Mouse (Mus musculus) midbrain, postnatal 0 days (tissue): ENCODE results near the gene 5730596B20Rik. TPM values are rescaled to one million over a fixed set of nuclear protein-coding genes. Genes with fewer than 3 reads are reported as not detected.

Experiments
- ATAC-seq: fragments of 200-750 bp; cut with Nextera tagmentation; 2 replicates; pipeline ENCODE4 v1.8.0; 2017; ENCODE audit warnings: moderate number of reproducible peaks, mild to moderate bottlenecking, moderate TSS enrichment, moderate library complexity; ENCODE audit not compliant: low FRiP score
- DNase-seq: peaks from one replicate; pipeline ENCODE4 v3.0.0-alpha.2; 2015; ENCODE audit warnings: low spot score
- H3K27ac ChIP-seq: fragments of 300-500 bp; sonication (generic); 2 replicates; pipeline ENCODE4 v1.5.1; 2014; ENCODE audit warnings: low read depth, mild to moderate bottlenecking, low read length, mixed read lengths
- H3K27me3 ChIP-seq: fragments of 300-500 bp; sonication (generic); 2 replicates; pipeline ENCODE4 v1.6.1; 2014; ENCODE audit warnings: low read length, control low read depth, mixed read lengths; ENCODE audit not compliant: insufficient read depth
- H3K36me3 ChIP-seq: fragments of 300-500 bp; sonication (generic); 2 replicates; pipeline ENCODE4 v1.6.1; 2014; ENCODE audit warnings: low read length, control low read depth, mixed read lengths; ENCODE audit not compliant: insufficient read depth
- H3K4me1 ChIP-seq: fragments of 300-500 bp; sonication (generic); 2 replicates; pipeline ENCODE4 v1.6.1; 2014; ENCODE audit warnings: mild to moderate bottlenecking, control low read depth, antibody characterized with exemption, low read length, mixed read lengths; ENCODE audit not compliant: insufficient read depth
- H3K4me2 ChIP-seq: fragments of 300-500 bp; sonication (generic); 2 replicates; pipeline ENCODE4 v1.6.1; 2014; ENCODE audit warnings: low read depth, mild to moderate bottlenecking, low read length, mixed read lengths; ENCODE audit not compliant: poor library complexity, severe bottlenecking
- H3K4me3 ChIP-seq: fragments of 300-500 bp; sonication (generic); 2 replicates; pipeline ENCODE4 v1.5.1; 2014; ENCODE audit warnings: low read depth, mild to moderate bottlenecking, low read length, moderate library complexity
- H3K9ac ChIP-seq: fragments of 300-500 bp; sonication (generic); replicated peaks from 2 replicates; pipeline ENCODE4 v1.6.1; 2014; ENCODE audit warnings: mild to moderate bottlenecking, low read length, moderate library complexity, mixed read lengths; ENCODE audit not compliant: poor library complexity, severe bottlenecking
- H3K9me3 ChIP-seq: fragments of 300-500 bp; sonication (generic); 2 replicates; pipeline ENCODE4 v1.6.1; 2016; ENCODE audit warnings: low read length, control low read depth
- CTCF ChIP-seq: IDR thresholded peaks from 2 replicates; pipeline ENCODE4 v1.5.1; 2016; ENCODE audit warnings: antibody characterized with exemption, mild to moderate bottlenecking
- WGBS: fragments of 180-500 bp; shearing (Covaris S2); extraction: QIAGEN DNeasy Blood & Tissue Kit; methylation state at CpG from one replicate; pipeline ENCODE4 v1.1.7; 2014; 5-methylcytosine and 5-hydroxymethylcytosine counted together
- polyA plus RNA-seq: library from polyadenylated mRNA; unstranded; fragments of >200 nt; fragmentation: Nextera tagmentation; extraction: Ambion mirVana; gene quantifications from 2 replicates; pipeline ENCODE4 v1.2.1, GENCODE M21; 2015
- total RNA-seq: library from RNA; depleted of rRNA; stranded (reverse); fragments of >200 nt; gene quantifications from 2 replicates; pipeline ENCODE4 v1.2.3, GENCODE M21; 2014

5730596B20Rik gene
- total and polyA plus RNA-seq, 2 experiments from 2014 or later: not detected

GRCm38 (mm10) chr6:52157466-52158275, 19.6 kb upstream of the 5730596B20Rik start:
- H3K27ac ChIP-seq: no peak overlapping the region
- peaks cover 86% of the 10 kb centered on the region for H3K27me3 ChIP-seq
- DNase-seq (no peak), ATAC-seq (peak; percentile 47; the same call in 1 of the 2 replicates)
- H3K9ac ChIP-seq: no peak overlapping the region
- peak overlapping the region; percentile 39 for H3K4me3 ChIP-seq
- H3K4me1 ChIP-seq: peaks cover 5% of the 10 kb centered on the region; the same call in 1 of the 2 replicates
- no peaks in the 10 kb centered on the region for H3K9me3 ChIP-seq
- no peaks in the 10 kb centered on the region for H3K36me3 ChIP-seq
- TF ChIP-seq CTCF: no peak
- H3K4me2 ChIP-seq: peak overlapping the region; percentile 75
- 2% methylated on average over 31 of the region's 32 CpGs for WGBS

- no peak within 1 kb of the TSS for H3K27ac ChIP-seq
Measured at GRCm38 (mm10) chr6:52158276-52159051, 18.8 kb upstream of the 5730596B20Rik start, which contains the start of gene Hoxa1. TSS of gene Hoxa1 (minus strand) at chr6:52158317.

GRCm38 (mm10) chr6:52159164-52159761, 18.0 kb upstream of the 5730596B20Rik start:
- WGBS: 4% methylated on average over 12 of the region's 12 CpGs
- H3K4me1 ChIP-seq: peaks cover 5% of the 10 kb centered on the region; the same call in 1 of the 2 replicates
- no peak overlapping the region for H3K27ac ChIP-seq
- H3K4me2 ChIP-seq: peak overlapping the region; percentile 75; the same call in 1 of the 2 replicates
- DNase-seq (no peak), ATAC-seq (peak; percentile 41)
- H3K36me3 ChIP-seq: no peaks in the 10 kb centered on the region
- peak overlapping the region; percentile 39; the same call in 1 of the 2 replicates for H3K4me3 ChIP-seq
- H3K9ac ChIP-seq: no peak overlapping the region
- peaks cover 86% of the 10 kb centered on the region for H3K27me3 ChIP-seq
- TF ChIP-seq CTCF: no peak
- H3K9me3 ChIP-seq: no peaks in the 10 kb centered on the region

More at GRCm38 (mm10) chr6:52158276-52159051, 18.8 kb upstream of the 5730596B20Rik start, which contains the start of gene Hoxa1:
- Histone ChIP-seq H3K4me2 (peak within 1 kb of the TSS; percentile 75), H3K4me1 (peaks cover 5% of the 10 kb centered on the region; the same call in 1 of the 2 replicates), H3K9me3 (no peaks in the 10 kb centered on the region), H3K36me3 (no peaks in the 10 kb centered on the region), H3K27me3 (peaks cover 86% of the 10 kb centered on the region), H3K9ac (no peak within 1 kb of the TSS), H3K4me3 (peak within 1 kb of the TSS; percentile 39)
- WGBS: 1% methylated on average over 48 of the region's 55 CpGs
- ATAC-seq (peak; percentile 34), DNase-seq (peak; percentile 86)
- no peak for TF ChIP-seq CTCF

GRCm38 (mm10) chr6:52159979-52160378, 17.3 kb upstream of the 5730596B20Rik start:
- Histone ChIP-seq H3K4me2 (no peak overlapping the region), H3K4me3 (no peak overlapping the region), H3K9me3 (no peaks in the 10 kb centered on the region), H3K27me3 (peaks cover 82% of the 10 kb centered on the region), H3K27ac (no peak overlapping the region), H3K9ac (no peak overlapping the region), H3K36me3 (no peaks in the 10 kb centered on the region), H3K4me1 (peaks cover 5% of the 10 kb centered on the region; the same call in 1 of the 2 replicates)
- no peak for ATAC-seq
- no peak for TF ChIP-seq CTCF
- 7% methylated on average over 8 of the region's 9 CpGs for WGBS
- DNase-seq: no peak

GRCm38 (mm10) chr6:52160511-52161335, 16.6 kb upstream of the 5730596B20Rik start:
- no peak overlapping the region for H3K4me3 ChIP-seq
- peaks cover 5% of the 10 kb centered on the region; the same call in 1 of the 2 replicates for H3K4me1 ChIP-seq
- H3K9ac ChIP-seq: no peak overlapping the region
- no peaks in the 10 kb centered on the region for H3K9me3 ChIP-seq
- H3K36me3 ChIP-seq: no peaks in the 10 kb centered on the region
- H3K27me3 ChIP-seq: peaks cover 81% of the 10 kb centered on the region
- peak overlapping the region; percentile 12; the same call in 1 of the 2 replicates for H3K4me2 ChIP-seq
- 2% methylated on average over 30 of the region's 30 CpGs for WGBS
- H3K27ac ChIP-seq: no peak overlapping the region
- TF ChIP-seq CTCF: no peak
- ATAC-seq (no peak), DNase-seq (no peak)
